Mouse (Mus musculus): ENCODE results near the gene Depdc1b.

The Depdc1b gene

DNA sequence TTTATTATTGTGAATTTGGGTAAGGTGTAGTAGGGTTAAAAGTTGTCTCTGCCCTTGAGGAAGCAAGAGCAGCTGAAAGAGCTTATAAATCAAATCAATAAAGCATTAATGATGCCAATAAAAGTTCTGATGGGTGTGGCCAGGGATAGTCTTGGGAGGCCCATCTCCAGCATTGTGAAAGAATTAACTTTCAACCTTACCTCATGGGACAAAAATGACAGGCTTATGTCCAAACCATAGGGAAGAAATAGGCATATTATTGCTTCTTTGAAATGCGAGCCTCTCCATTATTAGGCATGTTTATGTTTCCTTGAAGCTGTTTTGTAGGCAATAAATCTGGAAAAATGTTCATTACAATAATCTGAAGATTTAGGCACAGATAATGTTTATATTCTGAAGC is 122.9 kb downstream of the Depdc1b start:
- no peak for DNase-seq (ENCODE audit: low read depth, low spot score)

- DNase-seq (ENCODE audit: low read depth, low spot score) = no peak
Observed at GRCm38 (mm10) chr13:108448348-108448931, 132.3 kb downstream of the Depdc1b start.

- DNase-seq (ENCODE audit: low read depth, low spot score) = peak; percentile 69
Observed at GRCm38 (mm10) chr13:108449116-108450097, 133.3 kb downstream of the Depdc1b start, which contains the start of gene Pde4d. Gene Pde4d (plus strand): TSS chr13:108449948.

- DNase-seq (ENCODE audit: low read depth, low spot score) = no peak
Observed at GRCm38 (mm10) chr13:108451122-108451521, 135.0 kb downstream of the Depdc1b start.

GRCm38 (mm10) chr13:108453064-108453919 is 137.2 kb downstream of the Depdc1b start:
- DNase-seq (ENCODE audit: low read depth, low spot score) = no peak

All from telencephalon, adult 2 months (tissue).